Mouse (Mus musculus) thymus, adult 2 months (tissue): Measurements from ENCODE around the gene Zfp277. TPM values are rescaled to one million over a fixed set of nuclear protein-coding genes. Genes with fewer than 3 reads are reported as not detected.

Experiments
- DNase-seq: peaks from one replicate; pipeline ENCODE4 v3.0.0; 2021
- H3K27ac ChIP-seq: fragments of 200-500 bp; 2 replicates; pipeline ENCODE4 v1.5.1; 2012; ENCODE audit warnings: low read length, control low read depth; ENCODE audit not compliant: control insufficient read depth, insufficient read depth
- H3K27me3 ChIP-seq: fragments of 200-500 bp; 2 replicates; pipeline ENCODE4 v1.6.1; 2012; ENCODE audit warnings: mild to moderate bottlenecking, low read length, moderate library complexity, mixed read lengths; ENCODE audit not compliant: control insufficient read depth, insufficient read depth
- H3K36me3 ChIP-seq: fragments of 200-500 bp; 2 replicates; pipeline ENCODE4 v1.6.1; 2012; ENCODE audit warnings: mild to moderate bottlenecking, low read length, moderate library complexity; ENCODE audit not compliant: control insufficient read depth, insufficient read depth
- H3K4me1 ChIP-seq: fragments of 200-500 bp; replicated peaks from 2 replicates; pipeline ENCODE4 v1.6.1; 2012; ENCODE audit warnings: low read length; ENCODE audit not compliant: control insufficient read depth, insufficient read depth
- H3K4me3 ChIP-seq: fragments of 200-500 bp; 2 replicates; pipeline ENCODE4 v1.5.1; 2012; ENCODE audit warnings: mild to moderate bottlenecking, low read length, control low read depth, moderate library complexity; ENCODE audit not compliant: control insufficient read depth, insufficient read depth
- CTCF ChIP-seq: fragments of 200-500 bp; IDR thresholded peaks from 2 replicates; pipeline ENCODE4 v1.5.1; 2012; ENCODE audit warnings: mild to moderate bottlenecking, control low read depth, low read length, moderate library complexity, borderline replicate concordance; ENCODE audit not compliant: control insufficient read depth, poor library complexity, insufficient read depth; ENCODE audit errors: extremely low read depth
- POLR2A ChIP-seq: fragments of 200-500 bp; IDR thresholded peaks from 2 replicates; pipeline ENCODE4 v1.6.1; 2012; ENCODE audit warnings: mild to moderate bottlenecking, low read length, control low read depth, moderate library complexity; ENCODE audit not compliant: control insufficient read depth, poor library complexity, insufficient read depth; ENCODE audit errors: extremely low read depth
- WGBS: fragments of 180-500 bp; shearing (Covaris S2); methylation state at CpG from one replicate; pipeline ENCODE4 v1.1.7; 2018; 5-methylcytosine and 5-hydroxymethylcytosine counted together
- polyA plus RNA-seq: library from polyadenylated mRNA; depleted of rRNA; stranded (reverse); fragments of >200 nt; gene quantifications from 2 replicates; pipeline ENCODE4 v1.2.3, GENCODE M21; 2012; rRNA removed

Gene Zfp277
- polyA plus RNA-seq, 1 experiment = 8.6 TPM

DNA sequence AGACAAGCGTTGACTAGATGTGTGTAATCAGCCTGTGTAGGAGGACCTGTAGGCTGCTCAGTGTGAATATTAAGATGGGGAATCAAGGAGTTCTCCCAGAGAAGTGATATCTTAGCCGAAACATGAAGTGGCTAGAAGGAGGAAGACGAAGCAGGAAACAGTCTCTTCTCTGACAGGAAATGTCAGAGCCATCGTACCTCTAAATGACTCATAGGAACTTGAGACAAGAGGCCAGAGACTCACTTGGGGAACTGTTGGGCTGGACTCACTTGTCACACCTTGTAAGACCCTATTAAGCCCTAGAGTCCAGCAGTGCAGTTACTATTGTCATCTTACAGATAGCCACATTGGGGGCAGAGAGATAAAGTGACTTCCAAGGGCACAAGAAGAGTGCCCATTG, 172.4 kb downstream of the Zfp277 start:
- no peaks in the 10 kb centered on the region for H3K4me1 ChIP-seq
- H3K36me3 ChIP-seq = no peaks in the 10 kb centered on the region
- no peak overlapping the region for H3K4me3 ChIP-seq
- 61% methylated on average over 4 of the region's 4 CpGs for WGBS
- H3K27me3 ChIP-seq = no peaks in the 10 kb centered on the region
- TF ChIP-seq POLR2A (no peak), CTCF (no peak)
- no peak for DNase-seq
- H3K27ac ChIP-seq = no peak overlapping the region

DNA sequence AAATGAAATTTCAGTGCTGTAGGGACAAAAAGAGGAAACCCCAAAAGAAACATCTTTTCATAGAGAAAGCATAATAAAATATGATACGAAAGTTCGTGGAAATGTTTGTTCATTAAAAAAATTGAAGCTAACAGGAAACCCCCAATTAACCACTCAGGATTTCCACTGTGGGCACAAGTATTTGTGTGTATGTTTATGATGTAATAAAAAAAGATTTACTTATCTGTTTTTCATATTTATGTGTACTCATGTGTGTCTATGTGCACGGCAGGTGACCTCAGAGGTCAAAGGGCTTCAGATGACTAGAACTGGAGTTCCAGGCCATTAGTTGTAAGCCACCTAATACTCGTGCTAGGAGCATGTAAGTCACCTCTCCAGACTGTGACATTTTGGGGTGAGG, 173.0 kb downstream of the Zfp277 start:
- Histone ChIP-seq H3K4me1 (no peaks in the 10 kb centered on the region), H3K27ac (no peak overlapping the region), H3K36me3 (no peaks in the 10 kb centered on the region), H3K4me3 (no peak overlapping the region), H3K27me3 (no peaks in the 10 kb centered on the region)
- WGBS = 76% methylated on average over 4 of the region's 4 CpGs
- no peak for TF ChIP-seq CTCF
- no peak for DNase-seq

DNA sequence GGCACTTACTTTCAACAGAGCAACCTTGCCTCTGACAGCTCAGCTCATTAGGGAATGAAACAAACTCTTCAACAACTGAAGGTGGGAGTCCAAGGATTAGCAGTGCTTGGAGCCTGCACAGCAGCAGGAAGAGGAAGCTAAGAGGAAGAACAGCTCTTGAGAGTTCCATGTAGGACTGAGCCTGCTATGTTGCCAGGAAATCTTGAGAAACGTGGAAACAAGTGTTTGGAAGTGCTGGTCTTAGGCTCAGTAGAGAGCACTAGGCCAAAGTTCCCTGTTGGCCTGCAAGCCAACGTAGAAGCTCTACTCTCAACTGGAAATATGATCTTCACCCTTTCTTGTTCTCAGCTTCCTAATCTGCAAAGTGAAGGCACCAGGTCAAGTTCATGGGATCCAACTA, 177.4 kb downstream of the Zfp277 start:
- no peak for TF ChIP-seq CTCF
- no peak for TF ChIP-seq POLR2A
- H3K36me3 ChIP-seq = no peaks in the 10 kb centered on the region
- H3K4me3 ChIP-seq = no peak overlapping the region
- 75% methylated on average over 2 of the region's 2 CpGs for WGBS
- no peak for DNase-seq
- H3K4me1 ChIP-seq = no peaks in the 10 kb centered on the region
- H3K27me3 ChIP-seq = no peaks in the 10 kb centered on the region
- H3K27ac ChIP-seq = no peak overlapping the region

Other genes with a start within 250 kb of the Zfp277 start
- gene Lsmem1, start 246.4 kb downstream of the Zfp277 start, polyA plus RNA-seq = 0.99 and 2.0 TPM in 2 replicates
- gene Ifrd1, start 197.4 kb downstream of the Zfp277 start, polyA plus RNA-seq = 23.4 and 27.9 TPM in 2 replicates
- 2.0 and 2.3 TPM in 2 replicates for gene Dock4, start 50 bp upstream of the Zfp277 start, polyA plus RNA-seq